Mouse (Mus musculus): ENCODE data around the gene Sorcs2. TPM values are rescaled to one million over a fixed set of nuclear protein-coding genes. Genes with fewer than 3 reads are reported as not detected.
A peak's percentile ranks its signal among the peaks of the same experiment; 100 is the strongest.

The Sorcs2 gene
- total RNA-seq (2021) (10 to 100 TPM in 1 of 2 experiments, 1 to 10 TPM in 1; 10.0 to 16.4 TPM), polyA plus RNA-seq (2012; rRNA removed) (18.4 and 19.7 TPM in 2 replicates)
- long read RNA-seq, full-length matches to known transcripts = 4 of 5 reads
- long read RNA-seq, partial matches to known transcripts = 0 of 5 reads
- long read RNA-seq, other reads (novel, unspliced or antisense) = 1 of 5 reads

DNA sequence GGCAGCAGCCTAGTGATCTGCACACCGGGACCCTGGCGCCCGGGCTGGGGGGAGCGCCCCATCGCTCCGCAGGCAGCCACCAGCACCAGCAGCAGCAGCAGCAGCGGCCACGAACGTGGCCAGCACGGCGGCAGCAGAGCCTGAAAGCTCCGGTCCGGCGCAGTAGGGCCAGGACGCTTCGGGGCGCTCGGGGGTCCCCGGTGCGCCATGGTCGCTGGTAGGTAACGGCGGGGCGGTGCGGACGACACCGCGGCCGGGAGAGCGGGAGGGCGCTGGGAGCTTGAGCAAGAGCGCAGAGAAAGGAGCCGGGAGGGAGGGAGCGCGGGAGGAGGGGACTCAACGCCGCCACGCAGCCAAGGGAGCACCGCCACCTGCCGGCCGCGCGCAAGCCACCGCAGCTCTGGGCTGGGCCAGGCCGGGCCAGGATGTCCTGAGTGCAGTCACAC lies at the start of gene Sorcs2:
Gene Sorcs2 (minus strand): TSS at position 303 of the 446 bp plus-strand sequence.
- peak; percentile 90 for DNase-seq

DNA sequence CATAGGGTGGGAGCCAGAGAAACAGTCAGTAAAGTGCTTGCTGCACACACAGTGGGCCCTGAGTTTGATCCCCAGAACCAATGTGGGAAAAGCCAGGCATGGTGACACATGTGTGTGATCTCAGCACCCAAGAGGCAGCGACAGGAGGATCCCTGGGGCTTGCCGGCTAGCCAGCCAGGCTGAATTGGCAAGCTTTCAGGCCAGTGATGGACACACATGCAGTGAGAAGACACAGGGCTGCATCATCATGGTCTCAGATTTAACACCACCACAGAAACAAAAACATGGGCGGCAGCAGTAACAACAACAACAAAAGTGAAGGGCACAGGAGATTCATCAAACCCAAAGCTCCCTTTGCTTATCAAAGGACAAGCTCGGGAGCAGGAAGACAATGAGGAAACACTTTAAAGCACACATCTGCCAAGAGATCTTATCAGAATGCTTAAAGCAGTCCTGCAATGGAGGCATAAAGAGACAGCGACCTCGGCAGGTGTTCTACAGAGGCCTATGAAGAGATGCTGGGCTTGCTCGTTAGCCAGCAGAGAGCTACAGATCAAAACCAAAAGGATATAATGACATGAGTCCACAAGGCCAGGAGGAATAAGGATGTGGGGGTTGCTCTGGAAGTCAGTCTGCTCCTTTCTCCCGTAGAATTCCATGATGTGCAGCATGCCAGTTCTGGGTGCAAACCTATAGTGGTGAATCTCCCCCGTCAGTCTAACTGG lies 48.4 kb upstream of the Sorcs2 start:
- no peak for DNase-seq

DNA sequence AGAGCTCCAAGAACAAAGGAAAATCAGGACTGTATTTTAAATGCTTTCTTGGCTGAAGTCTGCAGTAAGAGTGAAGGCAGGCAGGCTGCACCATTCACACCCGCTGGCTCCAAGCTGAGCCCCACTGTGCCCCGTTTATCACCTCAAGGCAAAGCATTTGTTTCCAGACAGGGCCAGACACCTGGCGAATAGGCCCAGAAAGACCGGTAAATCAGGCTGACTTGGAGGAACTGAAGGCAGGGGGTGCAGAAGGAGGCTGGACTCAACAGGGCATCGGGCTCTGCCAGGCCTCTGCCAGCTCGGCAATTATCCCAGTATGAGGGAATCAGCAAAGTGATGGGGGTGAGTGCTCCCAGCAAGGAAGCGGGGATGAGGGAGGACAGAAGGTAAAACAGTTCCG lies 47.1 kb upstream of the Sorcs2 start:
- DNase-seq = no peak

DNA sequence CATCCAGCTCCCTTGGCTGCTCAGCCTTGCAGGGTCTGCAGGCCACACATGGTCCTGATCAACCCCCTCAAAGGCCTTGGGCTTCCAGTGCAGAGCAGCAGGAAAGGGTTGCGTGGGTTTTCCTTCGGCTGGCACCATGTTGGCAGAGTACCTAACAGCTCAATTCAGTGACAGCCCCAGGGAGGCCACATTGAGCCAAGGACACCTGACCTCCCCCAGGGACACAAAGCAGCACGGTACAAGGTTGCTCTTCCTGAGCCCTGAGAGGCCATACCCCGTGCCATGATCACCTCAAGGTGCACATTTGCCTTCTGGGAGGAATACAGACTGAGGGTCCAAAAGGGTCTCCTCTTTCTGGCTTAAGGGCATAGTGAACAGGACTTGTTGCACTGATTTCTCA lies 46.7 kb upstream of the Sorcs2 start:
- DNase-seq = peak; percentile 70

DNA sequence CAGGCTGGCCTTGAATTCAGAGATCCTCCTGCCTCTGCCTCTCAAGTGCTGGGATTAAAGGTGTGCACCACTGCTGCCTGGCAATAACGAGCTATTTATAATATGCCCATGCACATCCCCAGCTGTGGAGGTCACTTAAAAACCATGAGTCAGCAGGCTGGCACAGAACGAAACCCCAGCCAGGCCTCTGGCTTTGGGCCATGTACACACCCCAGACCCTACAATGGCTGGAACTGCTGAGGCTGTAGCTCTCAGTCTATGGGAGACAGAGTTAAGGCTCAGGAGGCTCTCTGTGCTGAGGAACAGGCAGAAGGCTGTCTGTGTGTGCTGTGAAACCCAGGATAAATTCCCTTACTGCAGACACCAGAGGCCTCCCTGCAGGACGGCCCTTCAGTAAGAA lies 42.8 kb upstream of the Sorcs2 start:
- peak; percentile 81 for DNase-seq

DNA sequence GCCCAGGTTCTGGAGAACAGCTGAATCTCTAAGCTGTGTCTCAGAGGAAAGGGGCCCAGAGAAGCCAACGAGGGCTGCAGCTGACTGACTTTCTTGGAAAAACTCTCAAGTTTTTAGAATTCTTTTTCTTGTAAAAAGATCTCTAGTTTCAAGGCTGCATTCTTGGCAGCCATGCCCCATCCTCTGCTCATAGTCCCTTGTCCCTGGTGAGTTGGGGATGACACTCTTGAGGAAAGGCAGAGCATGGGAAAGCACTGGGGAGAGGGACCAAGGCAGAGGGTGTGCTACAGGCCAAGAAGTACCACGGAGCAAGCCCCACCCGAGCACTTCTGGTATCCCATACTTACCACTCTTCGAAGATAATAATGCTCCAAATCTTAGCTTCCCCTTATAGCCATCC lies 38.9 kb upstream of the Sorcs2 start:
- DNase-seq = peak; percentile 56

DNA sequence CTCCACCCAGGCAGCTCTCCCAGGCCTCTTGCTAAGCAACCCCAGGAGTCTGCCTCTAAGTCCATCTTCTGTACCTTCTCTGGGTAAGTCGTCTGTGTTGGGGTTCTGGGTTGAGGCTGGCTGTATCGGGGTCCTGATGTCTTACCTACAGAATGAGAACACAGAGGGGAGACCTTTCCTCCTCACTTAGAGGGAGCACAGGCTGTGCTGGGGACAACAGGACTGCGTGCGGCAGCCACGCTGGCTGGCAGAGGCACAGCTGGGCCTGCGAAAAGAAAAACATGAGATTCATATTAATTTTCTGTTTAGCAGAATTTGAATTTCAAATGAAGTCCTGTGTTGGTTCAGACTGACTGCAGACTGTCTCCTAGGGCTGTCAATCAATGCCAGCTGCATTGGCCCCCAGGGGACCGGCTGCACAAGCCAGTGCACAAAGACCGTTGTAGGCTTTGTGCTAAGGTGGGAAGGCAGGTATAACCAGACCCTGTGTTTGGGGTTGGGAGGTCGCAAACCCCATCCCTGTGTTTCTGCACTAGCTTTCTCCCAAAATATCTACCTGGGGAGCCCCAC lies 36.5 kb upstream of the Sorcs2 start:
- DNase-seq = no peak

DNA sequence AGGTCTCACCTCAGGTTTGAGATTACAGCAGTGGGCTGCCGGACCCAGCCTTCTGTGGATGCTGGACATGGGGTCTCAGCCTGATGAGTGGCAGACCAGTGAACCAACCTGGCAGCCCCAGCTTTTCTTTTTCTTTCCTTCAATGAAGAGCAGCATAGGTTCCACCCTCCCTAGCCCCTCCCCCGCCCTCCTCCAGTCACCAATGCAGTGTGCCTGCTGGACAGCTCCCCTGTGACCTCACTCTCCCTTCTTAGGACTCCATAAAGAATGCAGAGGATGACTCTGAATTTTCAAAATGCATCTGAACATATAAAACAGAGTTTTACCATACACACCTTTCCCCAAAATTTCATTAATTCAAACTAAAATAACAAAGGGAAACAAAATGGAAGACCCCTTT lies 33.8 kb upstream of the Sorcs2 start:
- no peak for DNase-seq

DNA sequence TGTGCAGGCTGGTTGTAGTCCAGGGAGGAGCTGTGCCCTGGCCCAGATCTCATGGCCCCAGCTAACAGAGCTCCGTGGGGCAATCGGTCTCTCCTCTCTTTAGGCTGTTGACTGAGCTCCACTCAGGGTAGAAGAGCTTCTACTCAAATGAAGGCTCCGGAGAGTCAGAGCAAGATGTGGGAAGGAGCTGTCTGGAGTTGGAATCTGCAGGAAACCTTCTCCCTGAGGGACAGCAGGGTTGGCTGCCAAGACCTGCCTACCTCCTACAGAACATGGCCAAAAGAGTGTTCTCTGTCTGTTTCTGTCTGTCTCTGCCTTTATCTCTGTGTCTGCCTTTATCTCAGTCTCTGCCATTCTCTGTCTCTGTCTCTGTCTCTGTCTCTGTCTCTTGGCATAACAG lies 31.6 kb upstream of the Sorcs2 start:
- no peak for DNase-seq

DNA sequence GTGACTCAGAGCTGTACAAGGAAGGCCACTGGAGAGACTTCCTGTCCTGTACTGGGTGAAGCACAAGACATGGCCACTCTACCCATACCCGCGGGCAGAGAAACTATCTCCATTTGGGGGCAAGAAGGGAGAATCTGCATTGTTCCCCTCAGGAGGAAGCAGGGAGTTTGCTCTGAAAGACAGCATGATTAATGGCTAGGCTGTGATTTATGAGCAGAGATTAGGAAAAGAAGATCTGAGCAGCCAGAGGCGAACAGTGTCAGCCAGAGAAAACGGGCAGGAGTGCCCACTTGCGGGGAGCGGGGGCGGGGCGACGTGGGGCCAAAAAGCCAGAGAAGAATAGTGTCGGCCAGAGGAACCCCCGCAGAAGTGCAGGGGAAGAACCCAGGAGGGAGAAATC lies 29.9 kb upstream of the Sorcs2 start:
- DNase-seq = peak; percentile 63

DNA sequence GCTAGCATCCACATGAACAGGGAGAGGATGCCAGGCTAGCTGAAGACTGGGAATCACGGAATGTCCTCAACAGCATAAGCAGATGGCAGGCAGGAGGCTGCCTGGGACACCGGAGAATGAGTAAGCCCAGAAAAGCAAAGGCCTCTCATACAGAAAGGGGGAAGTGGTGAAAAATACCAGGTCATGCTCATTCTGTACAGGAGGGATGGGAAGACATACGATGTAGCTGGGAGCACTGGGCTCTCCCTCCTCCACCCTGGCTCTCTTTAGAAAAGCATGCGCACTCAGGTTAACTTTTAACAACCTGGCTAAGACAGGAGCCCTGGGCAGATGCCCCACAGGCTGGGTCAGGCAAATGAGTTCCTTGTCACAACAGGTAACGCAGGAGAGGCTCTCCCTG lies 28.5 kb upstream of the Sorcs2 start:
- DNase-seq = no peak

DNA sequence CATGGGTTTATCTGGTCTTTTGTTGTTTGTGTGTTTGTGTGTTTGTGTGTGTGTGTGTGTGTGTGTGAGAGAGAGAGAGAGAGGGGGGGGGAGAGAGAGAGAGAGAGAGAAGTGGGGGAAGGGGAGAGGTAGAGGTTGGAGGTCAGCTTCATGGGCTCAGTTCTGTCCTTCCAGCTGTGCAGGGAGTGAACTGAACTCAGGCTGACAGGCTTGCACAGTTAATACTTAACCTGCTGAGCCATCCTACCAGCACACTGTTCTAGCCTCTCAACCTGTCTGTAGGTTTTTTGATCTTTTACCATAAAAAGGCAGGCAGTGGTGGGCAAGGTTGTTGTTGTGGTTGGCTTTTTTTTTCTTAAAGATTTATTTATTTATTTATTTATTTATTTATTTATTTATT lies 26.7 kb upstream of the Sorcs2 start:
- no peak for DNase-seq

DNA sequence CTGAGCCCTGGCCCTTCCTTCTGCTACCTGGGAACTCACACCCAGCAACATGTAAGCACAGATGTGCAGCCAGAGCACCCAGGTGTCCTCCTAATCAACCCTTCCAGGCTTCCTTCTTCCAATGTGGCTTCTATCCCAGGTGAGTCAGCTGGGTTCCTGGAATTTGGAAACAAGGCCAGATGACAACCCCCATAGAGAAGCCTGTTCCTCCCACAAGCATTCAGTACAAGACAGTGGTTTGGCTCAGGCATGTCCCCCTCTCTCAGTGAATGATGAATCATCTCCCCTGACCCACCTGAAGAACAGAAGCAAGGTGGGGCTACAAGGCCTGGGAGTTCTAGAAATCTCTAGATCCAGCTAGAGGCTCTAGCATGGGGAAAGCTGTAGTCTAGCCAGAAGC lies 24.8 kb upstream of the Sorcs2 start:
- no peak for DNase-seq

DNA sequence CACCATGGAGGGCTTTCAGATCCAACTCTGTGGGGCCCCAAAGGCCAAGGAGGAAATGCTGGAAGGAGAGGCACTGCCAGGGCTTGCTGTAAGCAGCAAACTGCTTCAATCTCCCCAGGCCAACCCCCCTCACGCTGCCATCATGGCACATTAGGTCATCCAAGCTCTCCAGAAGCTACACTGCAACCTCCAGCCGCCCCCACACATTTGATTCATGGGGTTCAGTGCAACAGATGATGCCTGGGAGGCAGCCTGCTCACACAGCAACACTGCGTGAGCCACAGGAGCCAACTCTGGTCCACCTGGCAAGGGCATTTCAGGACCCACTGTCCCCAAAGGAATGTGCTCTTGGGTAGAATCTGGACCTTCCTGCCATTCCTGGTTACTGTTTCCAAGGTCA lies 21.9 kb upstream of the Sorcs2 start:
- no peak for DNase-seq

DNA sequence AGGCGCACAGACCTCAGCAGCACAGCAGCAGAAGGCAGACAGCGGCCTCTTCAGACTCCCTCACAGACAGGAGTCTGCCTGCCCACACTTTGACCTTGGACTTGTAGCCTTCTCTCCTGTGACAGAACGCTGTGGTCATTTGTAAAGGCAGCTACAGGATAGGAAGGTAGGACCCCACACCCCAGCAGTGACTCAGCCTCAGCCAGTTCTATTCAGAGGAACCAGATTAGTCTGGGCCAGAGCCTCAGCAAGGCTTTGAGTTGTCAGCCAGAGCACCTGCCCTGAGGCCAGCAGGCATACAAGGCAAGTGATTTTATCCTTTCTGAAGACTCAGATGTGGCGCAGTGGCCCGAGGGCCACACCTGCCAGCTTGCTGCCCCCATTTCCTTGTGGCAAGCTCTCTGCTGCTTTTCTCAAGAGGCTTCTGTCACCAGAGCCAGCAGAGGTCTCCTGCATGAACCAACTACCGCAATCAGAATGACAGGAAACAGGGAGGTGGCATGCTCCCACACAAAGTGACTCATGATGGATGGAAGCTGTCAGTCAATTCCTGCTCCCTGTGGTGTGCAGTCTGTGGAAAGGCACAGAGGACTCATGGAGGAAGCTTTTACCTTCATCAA lies 16.9 kb upstream of the Sorcs2 start:
- DNase-seq = peak; percentile 52

DNA sequence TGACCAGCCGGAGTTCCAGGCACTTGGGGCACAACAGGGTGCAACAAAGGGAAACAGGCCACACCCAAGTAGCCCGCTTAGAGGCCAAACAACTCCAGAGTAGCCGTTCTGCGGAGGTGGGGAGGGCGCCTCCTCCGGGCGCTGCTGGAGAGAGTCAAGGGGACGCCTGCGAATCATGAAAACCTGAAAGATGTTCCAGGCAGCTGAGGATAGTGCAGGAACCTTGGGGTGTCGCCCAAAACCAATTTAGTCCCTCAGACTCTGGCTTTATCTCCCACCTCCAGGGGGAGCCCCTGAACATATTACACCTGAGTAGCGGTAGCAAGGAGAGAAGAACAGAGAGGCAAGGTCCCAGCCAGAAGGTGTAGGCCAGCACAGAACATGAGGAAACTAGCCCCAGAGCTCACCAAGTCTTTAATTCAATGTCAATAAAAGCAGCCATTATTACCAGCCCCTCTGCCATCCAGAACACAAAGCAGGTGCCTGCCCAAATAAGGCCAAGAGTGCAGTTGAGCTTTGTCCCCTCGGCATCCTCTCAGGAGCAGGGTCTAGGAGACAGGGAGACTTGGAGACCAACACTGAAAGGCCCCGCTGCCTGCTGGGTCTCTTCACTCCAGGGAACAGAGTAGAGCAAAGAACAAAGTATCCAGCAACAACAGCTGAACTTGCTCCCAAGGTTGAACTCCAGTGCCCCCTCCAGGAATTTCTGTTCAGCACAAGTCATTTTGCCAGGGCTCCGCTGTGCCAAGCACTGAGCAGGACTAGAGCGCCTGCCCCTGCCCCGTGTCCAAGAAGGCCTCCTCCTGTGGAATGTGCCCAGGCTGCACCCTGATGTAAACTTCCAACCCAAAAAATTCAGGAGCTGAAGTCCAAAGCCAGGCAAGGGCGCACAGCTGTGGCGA lies 775 bp upstream of the Sorcs2 start:
- peak; percentile 81 for DNase-seq

DNA sequence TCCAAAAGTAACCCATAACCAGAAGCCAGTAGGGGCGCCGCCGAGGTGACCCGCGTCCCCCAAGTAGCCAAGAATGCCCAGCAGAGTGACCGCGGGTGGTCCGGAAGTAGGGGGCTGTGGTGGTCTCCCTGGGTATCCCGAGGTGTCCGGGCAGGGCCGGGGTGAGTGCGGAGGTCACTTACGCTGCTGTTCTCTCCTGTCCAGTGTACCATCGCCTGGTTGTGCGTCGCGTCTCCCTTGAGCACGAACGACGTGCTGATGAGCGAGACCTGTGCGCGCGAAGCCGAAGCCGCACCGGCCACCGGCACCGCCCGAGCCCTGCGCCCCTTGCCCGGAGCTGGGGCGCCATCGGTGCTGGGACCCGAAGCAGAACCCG lies 567 bp downstream of the Sorcs2 start:
- peak; percentile 29 for DNase-seq

DNA sequence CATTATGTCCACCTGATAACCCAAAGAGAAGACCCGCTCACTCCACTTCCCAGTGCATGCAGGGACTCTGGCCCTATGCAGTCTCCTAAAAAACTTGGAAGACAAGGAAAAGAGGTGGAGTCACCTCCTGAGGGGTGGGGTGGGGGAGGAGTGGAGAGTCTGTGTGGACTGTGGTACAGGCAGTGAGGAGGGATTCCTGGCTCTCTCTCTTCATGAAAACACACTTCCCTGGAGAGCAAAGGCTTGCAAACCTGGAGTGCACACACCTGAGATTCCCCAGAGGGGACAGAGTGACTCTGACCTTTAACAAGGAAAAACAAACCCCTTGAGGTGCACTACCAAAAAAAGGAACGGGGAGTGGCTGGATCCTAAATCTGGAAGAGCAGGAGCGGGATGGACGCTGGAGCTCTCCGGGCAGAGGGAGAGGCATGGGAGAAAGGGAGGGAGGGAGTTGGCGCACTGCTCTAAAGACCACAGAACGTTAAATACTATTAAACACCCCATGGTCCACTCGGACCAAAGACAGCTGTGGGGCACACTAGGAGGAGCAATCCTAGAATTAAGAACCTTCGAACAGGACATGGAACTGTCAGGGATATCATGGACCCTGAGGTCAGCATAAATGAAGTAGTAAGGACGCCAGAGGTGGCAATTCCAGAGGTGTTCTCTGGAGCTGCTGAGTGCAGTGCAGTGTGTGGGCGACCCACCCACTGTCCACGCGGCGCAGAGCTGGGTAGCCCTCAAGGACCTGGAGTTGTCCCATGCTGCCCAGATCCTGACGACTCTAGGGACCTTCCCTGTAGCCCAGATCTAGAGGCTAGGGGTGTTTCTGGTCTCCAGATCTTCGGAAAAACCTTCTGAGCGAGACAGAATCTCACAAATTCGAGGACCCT lies 1.2 kb downstream of the Sorcs2 start:
- DNase-seq = no peak

DNA sequence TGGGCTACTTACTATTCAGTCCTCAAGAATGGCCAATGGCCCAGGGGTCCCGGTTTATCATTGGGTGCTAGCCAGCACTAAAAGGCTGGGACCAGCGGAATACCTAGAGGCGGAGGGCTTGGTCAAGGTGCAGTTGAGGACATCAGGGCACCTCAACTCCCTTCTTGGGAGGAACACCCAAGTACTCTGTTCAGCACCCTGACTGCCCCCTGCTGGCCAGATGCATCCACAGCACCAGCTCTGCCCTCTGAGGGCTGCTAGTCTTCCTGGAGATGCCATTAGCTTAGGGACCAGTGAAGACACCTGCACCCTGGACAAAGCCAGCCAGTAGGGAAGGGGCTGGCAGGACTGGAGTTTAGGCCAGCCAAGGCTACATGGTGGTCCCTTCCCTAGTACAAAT lies 1.9 kb downstream of the Sorcs2 start:
- peak; percentile 76 for DNase-seq

DNA sequence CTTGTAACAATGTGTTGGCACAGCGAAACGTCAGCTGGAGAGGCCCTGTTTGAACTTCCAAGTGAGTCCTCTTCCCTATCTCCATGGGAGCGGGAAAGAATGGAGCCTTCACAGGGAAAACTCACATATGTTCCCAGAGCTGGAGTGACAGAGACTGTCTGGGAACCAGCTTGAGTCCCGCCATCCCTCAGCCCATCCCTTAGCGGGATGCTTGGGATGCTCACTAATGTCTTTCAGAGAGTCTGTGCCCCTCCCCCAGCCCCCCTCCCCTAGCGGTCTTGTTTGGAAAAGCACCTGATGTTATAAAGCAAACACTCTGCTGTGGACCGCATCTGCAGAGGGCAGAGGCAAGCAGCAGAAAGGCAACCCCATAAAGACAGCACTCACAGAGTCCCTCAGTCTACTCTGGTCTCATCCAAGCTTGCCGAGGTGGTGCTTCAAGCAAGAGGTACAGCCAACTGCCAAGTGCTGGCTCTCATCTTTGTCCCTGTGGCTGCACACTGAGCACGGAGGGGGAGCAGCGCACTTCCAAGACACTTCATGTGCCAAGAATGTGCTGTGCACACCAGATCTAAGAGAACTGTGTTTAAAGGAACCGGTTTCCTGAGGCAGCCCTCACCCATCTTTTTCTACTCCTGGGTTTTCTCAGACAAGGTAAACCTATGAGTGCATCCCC lies 3.0 kb downstream of the Sorcs2 start:
- DNase-seq = no peak

DNA sequence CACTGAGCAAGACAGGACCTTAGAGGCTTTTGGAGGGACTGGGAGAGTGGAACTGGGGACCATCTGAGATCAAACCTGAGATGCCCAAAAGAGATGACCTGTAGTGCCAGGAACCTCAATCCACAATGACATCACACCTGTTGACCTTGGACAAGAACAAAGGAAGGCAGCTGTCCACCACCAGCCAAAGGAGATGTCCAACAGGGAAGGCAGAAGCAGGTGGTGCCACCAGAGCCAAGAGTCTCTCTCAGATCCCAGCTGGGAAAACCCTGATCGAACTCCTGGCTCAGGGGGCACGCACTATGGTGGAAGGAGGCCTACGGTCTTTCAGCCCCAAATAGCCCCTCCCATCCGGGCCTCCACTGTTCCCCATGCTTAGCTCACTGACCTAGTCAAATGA lies 6.2 kb downstream of the Sorcs2 start:
- no peak for DNase-seq

All from adrenal gland, adult 2 months (tissue).